Comparison of ENCODE assay signal across 9 mouse cellular contexts in the genomic region with DNA sequence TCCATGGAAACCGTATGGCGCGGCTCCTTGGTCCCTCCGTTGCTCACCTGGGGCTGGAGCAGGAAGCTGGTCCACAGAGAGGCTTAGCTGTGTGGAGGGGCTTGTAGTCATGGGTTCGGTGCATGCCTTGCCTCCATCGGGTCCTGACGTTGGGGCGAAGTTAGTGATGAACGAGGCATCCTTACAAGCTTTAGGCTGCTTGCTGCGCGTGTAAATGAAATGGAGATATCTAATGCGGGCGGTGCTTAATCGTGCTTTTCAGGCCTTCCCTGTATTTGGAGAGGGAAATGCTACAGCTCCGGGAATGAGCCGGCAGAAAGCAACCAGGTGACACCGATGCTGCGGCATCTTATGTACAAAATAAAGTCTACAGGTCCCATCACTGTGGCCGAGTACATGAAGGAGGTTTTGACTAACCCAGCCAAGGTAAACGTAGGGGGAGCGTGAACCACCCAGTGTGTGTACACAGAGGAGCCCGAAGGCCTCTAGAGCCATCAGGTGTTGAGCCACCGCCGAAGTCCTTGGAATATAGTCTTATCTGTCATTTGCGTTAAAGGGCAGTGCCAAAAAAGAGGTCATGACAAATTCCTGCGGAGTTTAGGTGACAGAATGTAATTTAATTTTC. TPM values are rescaled to one million over a fixed set of nuclear protein-coding genes. Genes with fewer than 3 reads are reported as not detected.
DNase-seq lines count a peak whose midpoint lies in the region; ATAC-seq and TF ChIP-seq lines count a peak whose summit lies in the region.
"Had no signal": no experiment of that assay in that cellular context is flagged by ENCODE, and none has a peak within 500 bp of the region (broad histone marks: within the 10 kb centered on the region; RNA-seq: fewer than 3 reads in every experiment).

No protein-coding gene starts in this region.

- H3K36me3 ChIP-seq in heart, embryonic 10.5 days = peaks cover 48% of the 10 kb centered on the region
- peaks cover 18% of the 10 kb centered on the region for H3K36me3 ChIP-seq in ES-E14 (ENCODE audit: control insufficient read depth, insufficient read depth, low read length, poor library complexity, severe bottlenecking)
- H3K36me3 ChIP-seq in forebrain, embryonic 14.5 days (ENCODE audit: control insufficient read depth, insufficient read depth, low read length) = peaks cover 46% of the 10 kb centered on the region
- H3K36me3 ChIP-seq in liver, embryonic 14.5 days (replicated peaks; ENCODE audit: control insufficient read depth, insufficient read depth, low read depth) = peaks cover 22% of the 10 kb centered on the region

- H3K9me3 ChIP-seq in heart, embryonic 10.5 days = no peaks in the 10 kb centered on the region
- H3K9me3 ChIP-seq in ES-E14 (ENCODE audit: control insufficient read depth, insufficient read depth, low read depth, low read length) = no peaks in the 10 kb centered on the region
- no peaks in the 10 kb centered on the region for H3K9me3 ChIP-seq in forebrain, embryonic 14.5 days (replicated peaks; ENCODE audit: control insufficient read depth, low read length)
- no peaks in the 10 kb centered on the region for H3K9me3 ChIP-seq in liver, embryonic 14.5 days (ENCODE audit: control insufficient read depth, low read length)

- H3K4me3 ChIP-seq in heart, embryonic 10.5 days = peak overlapping the region; percentile 92
- peak overlapping the region; percentile 92 to 93 for H3K4me3 ChIP-seq in ES-E14 (ENCODE audit: insufficient read depth in 1 of 2, low read depth in 1 of 2, low read length in 2 of 2, poor library complexity in 1 of 2, severe bottlenecking in 1 of 2)
- H3K4me3 ChIP-seq in forebrain, embryonic 14.5 days (ENCODE audit: low read depth, low read length) = peak overlapping the region; percentile 60
- peak overlapping the region; percentile 90 to 97 for H3K4me3 ChIP-seq in liver, embryonic 14.5 days (ENCODE audit: insufficient read depth in 1 of 2, low read depth in 2 of 2, low read length in 2 of 2)

- H3K4me2 ChIP-seq in forebrain, embryonic 14.5 days (ENCODE audit: low read length) = peak overlapping the region; percentile 71
- H3K4me2 ChIP-seq in liver, embryonic 14.5 days (ENCODE audit: low read depth) = peak overlapping the region; percentile 76

- WGBS in heart, embryonic 10.5 days = 8% methylated on average over 26 of the region's 26 CpGs
- WGBS in forebrain, embryonic 14.5 days = 8% methylated on average over 26 of the region's 26 CpGs
- 7% methylated on average over 26 of the region's 26 CpGs for WGBS in liver, embryonic 14.5 days (ENCODE audit: insufficient replicate concordance)

- TF ChIP-seq CTCF in liver, embryonic 14.5 days (IDR thresholded peaks at IDR 0.05; ENCODE audit: low read depth) = no peak

- in situ Hi-C loops in ES-E14 (cut with MboI; ENCODE audit: low sequenced_read_pairs in 2 of 2, unreplicated experiment in 2 of 2) = no loop called here

- H3K27ac ChIP-seq in heart, embryonic 10.5 days = peak overlapping the region; percentile 89
- no peak overlapping the region for H3K27ac ChIP-seq in ES-E14 (ENCODE audit: insufficient read depth, low read depth, low read length, poor library complexity, severe bottlenecking)
- peak overlapping the region; percentile 27; the same call in 1 of the 2 replicates for H3K27ac ChIP-seq in forebrain, embryonic 14.5 days (ENCODE audit: low read depth, low read length)
- no peak overlapping the region; the same call in 1 of the 2 replicates for H3K27ac ChIP-seq in liver, embryonic 14.5 days

- DNase-seq in heart, embryonic 10.5 days (ENCODE audit: low spot score) = no peak
- DNase-seq in heart, adult 8-10 months (ENCODE audit: low spot score) = no peak
- DNase-seq in ES-E14 (ENCODE audit: low read depth, low spot score) = no peak
- no peak for DNase-seq in forebrain, embryonic 14.5 days (ENCODE audit: low spot score)
- no peak for DNase-seq in liver, embryonic 14.5 days (ENCODE audit: low read depth in 3 of 3, low spot score in 3 of 3)
- DNase-seq in gastrocnemius, postnatal 4 days (ENCODE audit: low spot score in 2 of 2) = no peak
- DNase-seq in gastrocnemius, postnatal 10 days = no peak
- DNase-seq in frontal cortex, postnatal 10 days (ENCODE audit: low spot score in 2 of 2) = no peak

- H3K27me3 ChIP-seq in heart, embryonic 10.5 days (ENCODE audit: insufficient read depth, poor library complexity, severe bottlenecking) = no peaks in the 10 kb centered on the region
- no peaks in the 10 kb centered on the region for H3K27me3 ChIP-seq in forebrain, embryonic 14.5 days (replicated peaks; ENCODE audit: control insufficient read depth, insufficient read depth, low read length)
- no peaks in the 10 kb centered on the region for H3K27me3 ChIP-seq in liver, embryonic 14.5 days (ENCODE audit: control insufficient read depth, insufficient read depth, low read length)

- peaks cover 11% of the 10 kb centered on the region for H3K4me1 ChIP-seq in heart, embryonic 10.5 days
- peaks cover 0 to 2% of the 10 kb centered on the region in 2 experiments; a peak in 1 of 4 replicates for H3K4me1 ChIP-seq in ES-E14 (ENCODE audit: control insufficient read depth in 2 of 2, insufficient read depth in 2 of 2, low read length in 2 of 2, poor library complexity in 1 of 2)
- H3K4me1 ChIP-seq in forebrain, embryonic 14.5 days (ENCODE audit: control insufficient read depth, insufficient read depth, low read length) = peaks cover 10% of the 10 kb centered on the region
- peaks cover 7 to 12% of the 10 kb centered on the region in 2 experiments for H3K4me1 ChIP-seq in liver, embryonic 14.5 days (replicated peaks; ENCODE audit: control insufficient read depth in 2 of 2, insufficient read depth in 2 of 2, low read length in 1 of 2)

- H3K9ac ChIP-seq in ES-E14 (ENCODE audit: insufficient read depth, low read depth, low read length, poor library complexity, severe bottlenecking) = peak overlapping the region; percentile 56
- H3K9ac ChIP-seq in forebrain, embryonic 14.5 days (ENCODE audit: low read length) = peak overlapping the region; percentile 73
- H3K9ac ChIP-seq in liver, embryonic 14.5 days (replicated peaks) = peak overlapping the region; percentile 66

- peak; percentile 38 for ATAC-seq in forebrain, embryonic 14.5 days
- ATAC-seq in liver, embryonic 14.5 days (ENCODE audit: insufficient read depth) = peak; percentile 19; the same call in 1 of the 2 replicates

- no peak for TF ChIP-seq EP300 in liver, embryonic 14.5 days (IDR thresholded peaks at IDR 0.05; ENCODE audit: low read depth)

TF ChIP-seq in ES-E14, 5 proteins besides CTCF, POLR2A, EP300 and RAD21:
- TF ChIP-seq HCFC1 (IDR thresholded peaks at IDR 0.05; ENCODE audit: borderline replicate concordance, insufficient read depth, low read length) (no peak), CHD2 (IDR thresholded peaks at IDR 0.05; ENCODE audit: low read depth, low read length) (no peak), ZC3H11A (IDR thresholded peaks at IDR 0.05; ENCODE audit: borderline replicate concordance, low read depth, low read length) (no peak), MAFK (IDR thresholded peaks at IDR 0.05; ENCODE audit: insufficient read depth, low read depth, low read length) (no peak), ZNF384 (IDR thresholded peaks at IDR 0.05; ENCODE audit: low read depth, low read length) (no peak)

RNA-seq across cellular contexts. Expression of a gene that starts 0.4 kb away (rescaled TPM):
- 62.8 and 71.3 TPM in 2 replicates for polyA plus RNA-seq in heart, embryonic 10.5 days (2016; fragmentation: Nextera tagmentation; extraction: Ambion mirVana)
- total RNA-seq in heart, adult 8-10 months (2022) = 10 to 100 TPM; 44.3 to 57.3 (median 50.7) TPM
- 20.1 and 20.8 TPM in 2 replicates for total RNA-seq in ES-E14 (2012; rRNA removed)
- polyA plus RNA-seq in forebrain, embryonic 14.5 days (2014; fragmentation: Nextera tagmentation; extraction: Ambion mirVana) = 57.9 and 63.7 TPM in 2 replicates
- polyA plus RNA-seq in liver, embryonic 14.5 days (2012; rRNA removed) = 7.8 and 11.0 TPM in 2 replicates
- 22.5 and 26.4 TPM in 2 replicates for polyA plus RNA-seq in liver, embryonic 14.5 days (2014; fragmentation: Nextera tagmentation; extraction: Ambion mirVana)
- 10 to 100 TPM; 29.5 to 33.5 TPM for total RNA-seq in gastrocnemius, postnatal 4 days (2021)
- 10 to 100 TPM; 31.1 to 31.3 TPM for total RNA-seq in gastrocnemius, postnatal 10 days (2021)

RNA-seq across cellular contexts. Expression of a gene that starts 0.5 kb away (rescaled TPM):
- polyA plus RNA-seq in heart, embryonic 10.5 days (2016; fragmentation: Nextera tagmentation; extraction: Ambion mirVana) = 34.5 and 42.4 TPM in 2 replicates
- total RNA-seq in heart, adult 8-10 months (2022) = 10 to 100 TPM; 18.3 to 21.0 (median 19.3) TPM
- total RNA-seq in ES-E14 (2012; rRNA removed) = 53.6 and 68.4 TPM in 2 replicates
- polyA plus RNA-seq in forebrain, embryonic 14.5 days (2014; fragmentation: Nextera tagmentation; extraction: Ambion mirVana) = 52.3 and 60.0 TPM in 2 replicates
- polyA plus RNA-seq in liver, embryonic 14.5 days (2012; rRNA removed) = 6.0 and 9.3 TPM in 2 replicates
- polyA plus RNA-seq in liver, embryonic 14.5 days (2014; fragmentation: Nextera tagmentation; extraction: Ambion mirVana) = 26.5 and 27.3 TPM in 2 replicates
- total RNA-seq in gastrocnemius, postnatal 4 days (2021) = 10 to 100 TPM; 25.4 to 28.2 TPM
- 10 to 100 TPM; 19.8 to 22.7 TPM for total RNA-seq in gastrocnemius, postnatal 10 days (2021)

RNA-seq across cellular contexts. Expression of a gene that starts 21.0 kb away (rescaled TPM):
- polyA plus RNA-seq in heart, embryonic 10.5 days (2016; fragmentation: Nextera tagmentation; extraction: Ambion mirVana) = 76.7 and 84.9 TPM in 2 replicates
- 10 to 100 TPM; 64.4 to 75.7 (median 70.8) TPM for total RNA-seq in heart, adult 8-10 months (2022)
- total RNA-seq in ES-E14 (2012; rRNA removed) = 42.5 and 48.6 TPM in 2 replicates
- polyA plus RNA-seq in forebrain, embryonic 14.5 days (2014; fragmentation: Nextera tagmentation; extraction: Ambion mirVana) = 112 and 121 TPM in 2 replicates
- polyA plus RNA-seq in liver, embryonic 14.5 days (2012; rRNA removed) = 10.7 and 14.2 TPM in 2 replicates
- polyA plus RNA-seq in liver, embryonic 14.5 days (2014; fragmentation: Nextera tagmentation; extraction: Ambion mirVana) = 54.7 and 55.2 TPM in 2 replicates
- total RNA-seq in gastrocnemius, postnatal 4 days (2021) = 10 to 100 TPM; 45.3 to 60.5 TPM
- 10 to 100 TPM; 56.3 to 65.8 TPM for total RNA-seq in gastrocnemius, postnatal 10 days (2021)

RNA-seq across cellular contexts. Expression of a gene that starts 30.5 kb away (rescaled TPM):
- 0.06 and 0.10 TPM in 2 replicates for polyA plus RNA-seq in heart, embryonic 10.5 days (2016; fragmentation: Nextera tagmentation; extraction: Ambion mirVana)
- total RNA-seq in heart, adult 8-10 months (2022) = not detected
- 3.5 and 7.9 TPM in 2 replicates for total RNA-seq in ES-E14 (2012; rRNA removed)
- 0.15 and 0.20 TPM in 2 replicates for polyA plus RNA-seq in forebrain, embryonic 14.5 days (2014; fragmentation: Nextera tagmentation; extraction: Ambion mirVana)
- not detected in 2 replicates for polyA plus RNA-seq in liver, embryonic 14.5 days (2012; rRNA removed)
- 0.08 TPM in 1 of 2 replicates, not detected in the other for polyA plus RNA-seq in liver, embryonic 14.5 days (2014; fragmentation: Nextera tagmentation; extraction: Ambion mirVana)
- total RNA-seq in gastrocnemius, postnatal 4 days (2021) = not detected
- total RNA-seq in gastrocnemius, postnatal 10 days (2021) = not detected
- polyA plus RNA-seq: large intestine, adult 2 months had no signal

RNA-seq across cellular contexts. Expression of a gene that starts 55.0 kb away (rescaled TPM):
- polyA plus RNA-seq in heart, embryonic 10.5 days (2016; fragmentation: Nextera tagmentation; extraction: Ambion mirVana) = 7.3 and 9.7 TPM in 2 replicates
- total RNA-seq in heart, adult 8-10 months (2022) = 1 to 10 TPM; 7.9 to 9.5 (median 8.2) TPM
- 13.1 and 15.3 TPM in 2 replicates for total RNA-seq in ES-E14 (2012; rRNA removed)
- polyA plus RNA-seq in forebrain, embryonic 14.5 days (2014; fragmentation: Nextera tagmentation; extraction: Ambion mirVana) = 2.4 and 2.5 TPM in 2 replicates
- 1.6 and 3.4 TPM in 2 replicates for polyA plus RNA-seq in liver, embryonic 14.5 days (2012; rRNA removed)
- polyA plus RNA-seq in liver, embryonic 14.5 days (2014; fragmentation: Nextera tagmentation; extraction: Ambion mirVana) = 4.3 and 6.0 TPM in 2 replicates
- 10 to 100 TPM; 10.1 to 14.7 TPM for total RNA-seq in gastrocnemius, postnatal 4 days (2021)
- total RNA-seq in gastrocnemius, postnatal 10 days (2021) = 1 to 10 TPM; 8.5 to 9.5 TPM

Comparison
In these comparisons a context has a peak if more than half of its experiments do, and no peak if none do; other contexts are left out.
1. H3K27ac ChIP-seq: peak in heart, embryonic 10.5 days (single experiment) and forebrain, embryonic 14.5 days (single experiment); none in ES-E14 (single experiment) and liver, embryonic 14.5 days (single experiment).
2. Peak in every context shown above with its lines, with median percentiles within 50 percentile points of each other: H3K4me3 ChIP-seq and H3K9ac ChIP-seq.